Mouse (Mus musculus) kidney, adult 2 months (tissue): ENCODE data around the gene Slc15a4.

Experiments
- CTCF ChIP-seq: fragments of 200-500 bp; conservative IDR thresholded peaks from 2 replicates; pipeline ENCODE4 v1.5.1; 2011; ENCODE audit warnings: low read depth, mild to moderate bottlenecking, control low read depth, low read length, moderate library complexity, mixed read lengths; ENCODE audit not compliant: insufficient read depth, insufficient read length
- POLR2A ChIP-seq: fragments of 200-500 bp; IDR thresholded peaks from one replicate; pipeline ENCODE4 v1.6.1; 2011; ENCODE audit warnings: low read depth, low read length, control low read depth

DNA sequence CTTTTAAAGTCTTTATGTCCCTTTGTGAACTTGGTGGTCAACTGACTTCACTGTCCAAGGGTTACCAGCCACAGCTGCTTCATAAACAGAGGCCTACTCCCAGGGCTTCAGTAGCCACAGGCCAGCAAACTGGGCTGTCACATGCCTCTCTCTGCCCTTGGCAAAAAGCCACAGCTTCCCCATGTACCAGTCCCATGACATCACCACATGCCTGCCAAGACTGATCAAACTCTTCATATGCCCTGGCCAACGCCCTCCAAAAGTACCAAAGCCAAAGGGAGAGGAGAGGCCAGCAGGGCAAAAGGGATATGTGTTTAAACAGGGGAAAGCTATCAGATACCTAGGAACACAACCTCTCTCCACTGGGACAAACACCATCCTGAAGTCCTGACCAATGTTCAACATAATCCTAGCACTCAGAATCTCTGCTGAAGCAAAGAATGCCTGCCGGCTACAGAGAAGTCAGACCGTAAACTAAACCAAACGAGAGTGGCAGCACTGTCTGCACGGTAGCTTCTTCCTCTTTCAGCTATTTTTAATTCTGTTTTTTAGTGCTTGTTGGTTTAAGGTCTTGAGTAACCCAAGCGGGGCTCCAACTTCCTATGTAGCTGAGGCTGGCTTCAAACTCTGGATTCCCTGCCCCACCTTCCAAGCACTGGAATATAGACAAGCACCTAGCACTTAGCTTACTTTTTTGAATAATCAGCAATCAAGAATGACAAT is 21.7 kb downstream of the Slc15a4 start:
- TF ChIP-seq CTCF (no peak), POLR2A (no peak)
